Comparison of ENCODE assay signal across 9 mouse cellular contexts in genomic region chr8:35070246-35070989, GRCm38 (mm10).
DNase-seq lines count a peak whose midpoint lies in the region; ATAC-seq and TF ChIP-seq lines count a peak whose summit lies in the region.
"Had no signal": no experiment of that assay in that cellular context is flagged by ENCODE, and none has a peak within 500 bp of the region (broad histone marks: within the 10 kb centered on the region; RNA-seq: fewer than 3 reads in every experiment).

No protein-coding gene starts in this region.

- H3K27me3 ChIP-seq in forebrain, embryonic 14.5 days (replicated peaks; ENCODE audit: control insufficient read depth, insufficient read depth, low read length): no peaks in the 10 kb centered on the region
- no peaks in the 10 kb centered on the region for H3K27me3 ChIP-seq in forebrain, embryonic 12.5 days
- H3K27me3 ChIP-seq in lung, embryonic 14.5 days (ENCODE audit: insufficient read depth, low read length): no peaks in the 10 kb centered on the region

- no peak overlapping the region for H3K4me3 ChIP-seq in forebrain, embryonic 14.5 days (ENCODE audit: low read depth, low read length)
- H3K4me3 ChIP-seq in forebrain, embryonic 12.5 days (replicated peaks): no peak overlapping the region
- no peak overlapping the region for H3K4me3 ChIP-seq in lung, embryonic 14.5 days (ENCODE audit: low read depth, low read length)
- H3K4me3 ChIP-seq in lung, adult 2 months (replicated peaks; ENCODE audit: extremely low read depth, low read depth, low read length): no peak overlapping the region
- H3K4me3 ChIP-seq in layer of hippocampus, adult 2 months: no peak overlapping the region

- no peaks in the 10 kb centered on the region for H3K9me3 ChIP-seq in forebrain, embryonic 14.5 days (replicated peaks; ENCODE audit: control insufficient read depth, low read length)
- H3K9me3 ChIP-seq in forebrain, embryonic 12.5 days: no peaks in the 10 kb centered on the region
- no peaks in the 10 kb centered on the region for H3K9me3 ChIP-seq in lung, embryonic 14.5 days (ENCODE audit: low read depth, low read length)

- H3K9ac ChIP-seq in forebrain, embryonic 14.5 days (ENCODE audit: low read length): no peak overlapping the region
- H3K9ac ChIP-seq in forebrain, embryonic 12.5 days: no peak overlapping the region
- H3K9ac ChIP-seq in lung, embryonic 14.5 days: no peak overlapping the region

- TF ChIP-seq POLR2A in lung, adult 2 months (IDR thresholded peaks at IDR 0.05; ENCODE audit: borderline replicate concordance, extremely low read depth, low read depth, low read length): no peak

- H3K4me1 ChIP-seq in forebrain, embryonic 14.5 days (ENCODE audit: control insufficient read depth, insufficient read depth, low read length): no peaks in the 10 kb centered on the region; the same call in 1 of the 2 replicates
- H3K4me1 ChIP-seq in forebrain, embryonic 12.5 days: no peaks in the 10 kb centered on the region
- no peaks in the 10 kb centered on the region for H3K4me1 ChIP-seq in lung, embryonic 14.5 days (ENCODE audit: insufficient read depth)
- H3K4me1 ChIP-seq in lung, adult 2 months (ENCODE audit: control insufficient read depth, insufficient read depth, low read length): no peaks in the 10 kb centered on the region

- H3K27ac ChIP-seq in forebrain, embryonic 14.5 days (ENCODE audit: low read depth, low read length): no peak overlapping the region
- no peak overlapping the region for H3K27ac ChIP-seq in forebrain, embryonic 12.5 days
- H3K27ac ChIP-seq in lung, embryonic 14.5 days (ENCODE audit: low read depth): no peak overlapping the region
- no peak overlapping the region for H3K27ac ChIP-seq in layer of hippocampus, adult 2 months

- no peak overlapping the region for H3K4me2 ChIP-seq in forebrain, embryonic 14.5 days (ENCODE audit: low read length)
- H3K4me2 ChIP-seq in forebrain, embryonic 12.5 days: no peak overlapping the region
- H3K4me2 ChIP-seq in lung, embryonic 14.5 days: no peak overlapping the region

- no peak for TF ChIP-seq CTCF in lung, embryonic 14.5 days (IDR thresholded peaks at IDR 0.05; ENCODE audit: low read depth)
- no peak for TF ChIP-seq CTCF in lung, adult 2 months (IDR thresholded peaks at IDR 0.05; ENCODE audit: insufficient read depth, low read length)
- TF ChIP-seq CTCF in layer of hippocampus, adult 2 months (conservative IDR thresholded peaks at IDR 0.05): no peak

- no peak for ATAC-seq in forebrain, embryonic 14.5 days
- ATAC-seq in forebrain, embryonic 12.5 days (ENCODE audit: low FRiP score): no peak
- no peak for ATAC-seq in lung, embryonic 14.5 days (ENCODE audit: insufficient read depth)
- ATAC-seq: forebrain, embryonic 16.5 days had no signal

- DNase-seq in forebrain, embryonic 14.5 days (ENCODE audit: low spot score): peak; percentile 60
- peak; percentile 55 for DNase-seq in lung, embryonic 14.5 days
- no peak for DNase-seq in lung, adult 2 months
- peak; percentile 32 to 60 for DNase-seq in layer of hippocampus, adult 2 months (ENCODE audit: low spot score in 2 of 2)
- DNase-seq in right cerebral cortex, postnatal 10 days (ENCODE audit: low spot score in 2 of 2): peak; percentile 45 to 54
- no peak for DNase-seq in embryo, embryonic 10 days (ENCODE audit: low spot score)
- no peak for DNase-seq in gastrocnemius, adult 18-20 months (ENCODE audit: low spot score)

- WGBS in forebrain, embryonic 14.5 days: 69% methylated on average over 7 of the region's 7 CpGs
- 81% methylated on average over 7 of the region's 7 CpGs for WGBS in forebrain, embryonic 12.5 days
- WGBS in lung, embryonic 14.5 days: 74% methylated on average over 7 of the region's 7 CpGs
- WGBS in lung, adult 2 months: 76% methylated on average over 7 of the region's 7 CpGs

- no peaks in the 10 kb centered on the region for H3K36me3 ChIP-seq in forebrain, embryonic 14.5 days (ENCODE audit: control insufficient read depth, insufficient read depth, low read length)
- H3K36me3 ChIP-seq in forebrain, embryonic 12.5 days (replicated peaks): no peaks in the 10 kb centered on the region
- H3K36me3 ChIP-seq in lung, embryonic 14.5 days (ENCODE audit: insufficient read depth): no peaks in the 10 kb centered on the region

Comparison
In these comparisons a context has a peak if more than half of its experiments do, and no peak if none do; other contexts are left out.
1. DNase-seq: peak in forebrain, embryonic 14.5 days (single experiment), lung, embryonic 14.5 days (single experiment), layer of hippocampus, adult 2 months (2 of 2) and right cerebral cortex, postnatal 10 days (2 of 2); none in lung, adult 2 months (single experiment), embryo, embryonic 10 days (single experiment) and gastrocnemius, adult 18-20 months (single experiment).